Mouse (Mus musculus) forebrain, embryonic 13.5 days (tissue): Measurements from ENCODE around the gene Cacna1b. TPM values are rescaled to one million over a fixed set of nuclear protein-coding genes. Genes with fewer than 3 reads are reported as not detected.

Experiments used
- ATAC-seq: fragments of 200-750 bp; cut with Nextera tagmentation; 2 replicates; pipeline ENCODE4 v1.8.0; 2017
- H3K27ac ChIP-seq: fragments of 300-500 bp; sonication (generic); 2 replicates; pipeline ENCODE4 v1.5.1; 2015; ENCODE audit warnings: inconsistent platforms, mild to moderate bottlenecking, moderate library complexity
- H3K27me3 ChIP-seq: fragments of 300-500 bp; sonication (generic); 2 replicates; pipeline ENCODE4 v1.6.1; 2015; ENCODE audit warnings: mild to moderate bottlenecking, inconsistent platforms
- H3K36me3 ChIP-seq: fragments of 300-500 bp; sonication (generic); 2 replicates; pipeline ENCODE4 v1.6.1; 2015; ENCODE audit warnings: mild to moderate bottlenecking, inconsistent platforms; ENCODE audit not compliant: poor library complexity, severe bottlenecking
- H3K4me1 ChIP-seq: fragments of 300-500 bp; sonication (generic); 2 replicates; pipeline ENCODE4 v1.6.1; 2015; ENCODE audit warnings: inconsistent platforms
- H3K4me2 ChIP-seq: fragments of 300-500 bp; sonication (generic); 2 replicates; pipeline ENCODE4 v1.6.1; 2015; ENCODE audit warnings: inconsistent platforms, mild to moderate bottlenecking, moderate library complexity
- H3K4me3 ChIP-seq: fragments of 300-500 bp; sonication (generic); 2 replicates; pipeline ENCODE4 v1.5.1; 2015; ENCODE audit warnings: mild to moderate bottlenecking, inconsistent platforms
- H3K9ac ChIP-seq: fragments of 300-500 bp; sonication (generic); 2 replicates; pipeline ENCODE4 v1.6.1; 2015; ENCODE audit warnings: mild to moderate bottlenecking, inconsistent platforms
- H3K9me3 ChIP-seq: fragments of 300-500 bp; sonication (generic); replicated peaks from 2 replicates; pipeline ENCODE4 v1.6.1; 2016; ENCODE audit warnings: inconsistent platforms
- WGBS: fragments of 180-500 bp; shearing (Covaris S2); methylation state at CpG from one replicate; pipeline ENCODE4 v1.1.7; 2015; 5-methylcytosine and 5-hydroxymethylcytosine counted together
- polyA plus RNA-seq: library from polyadenylated mRNA; unstranded; fragments of >200 nt; fragmentation: Nextera tagmentation; extraction: Ambion mirVana; gene quantifications from 2 replicates; pipeline ENCODE4 v1.2.1, GENCODE M21; 2015

Cacna1b gene
- polyA plus RNA-seq, 1 experiment from 2014 or later = 5.6 TPM

GRCm38 (mm10) chr2:24717963-24718362 is 45.0 kb downstream of the Cacna1b start:
- H3K4me2 ChIP-seq = no peak overlapping the region
- H3K27me3 ChIP-seq = no peaks in the 10 kb centered on the region
- no peak overlapping the region for H3K9ac ChIP-seq
- ATAC-seq = no peak
- no peaks in the 10 kb centered on the region for H3K4me1 ChIP-seq
- H3K9me3 ChIP-seq = no peaks in the 10 kb centered on the region; the same call in 1 of the 2 replicates
- H3K36me3 ChIP-seq = peaks cover 29% of the 10 kb centered on the region
- H3K27ac ChIP-seq = no peak overlapping the region
- WGBS = 81% methylated on average over 7 of the region's 7 CpGs
- no peak overlapping the region for H3K4me3 ChIP-seq

DNA sequence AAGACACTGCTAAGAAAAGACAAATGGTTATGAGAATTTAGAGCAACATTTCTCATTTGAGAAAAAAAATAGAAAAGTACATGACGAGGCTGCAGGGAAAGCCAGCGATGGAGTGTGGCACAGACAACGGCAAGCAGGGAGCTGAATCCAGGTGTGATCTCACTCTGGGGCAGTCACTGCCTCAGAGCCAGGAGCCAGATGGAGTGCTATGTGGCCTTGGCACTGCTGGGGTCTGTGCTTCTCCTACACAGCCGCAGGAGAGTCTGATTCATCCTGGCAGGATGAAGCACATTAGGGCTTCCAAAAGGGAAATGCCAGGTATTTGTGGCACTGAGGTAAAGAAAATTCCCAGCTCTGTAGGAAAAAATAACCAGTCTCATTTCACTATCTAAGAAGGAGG is 45.5 kb downstream of the Cacna1b start:
- H3K27me3 ChIP-seq = no peaks in the 10 kb centered on the region
- peaks cover 29% of the 10 kb centered on the region for H3K36me3 ChIP-seq
- H3K27ac ChIP-seq = no peak overlapping the region
- no peak overlapping the region for H3K4me3 ChIP-seq
- H3K9me3 ChIP-seq = no peaks in the 10 kb centered on the region; the same call in 1 of the 2 replicates
- no peak overlapping the region for H3K9ac ChIP-seq
- H3K4me1 ChIP-seq = no peaks in the 10 kb centered on the region
- WGBS = 85% methylated on average over 4 of the region's 4 CpGs
- no peak overlapping the region for H3K4me2 ChIP-seq
- no peak for ATAC-seq

GRCm38 (mm10) chr2:24705929-24706328 is 57.0 kb downstream of the Cacna1b start:
- Histone ChIP-seq H3K27ac (no peak overlapping the region), H3K4me3 (no peak overlapping the region), H3K9ac (no peak overlapping the region), H3K36me3 (peaks cover 39% of the 10 kb centered on the region), H3K4me1 (no peaks in the 10 kb centered on the region), H3K9me3 (peaks cover 6% of the 10 kb centered on the region; the same call in 1 of the 2 replicates), H3K27me3 (no peaks in the 10 kb centered on the region), H3K4me2 (no peak overlapping the region)
- no peak for ATAC-seq
- WGBS = 85% methylated on average over 10 of the region's 10 CpGs

DNA sequence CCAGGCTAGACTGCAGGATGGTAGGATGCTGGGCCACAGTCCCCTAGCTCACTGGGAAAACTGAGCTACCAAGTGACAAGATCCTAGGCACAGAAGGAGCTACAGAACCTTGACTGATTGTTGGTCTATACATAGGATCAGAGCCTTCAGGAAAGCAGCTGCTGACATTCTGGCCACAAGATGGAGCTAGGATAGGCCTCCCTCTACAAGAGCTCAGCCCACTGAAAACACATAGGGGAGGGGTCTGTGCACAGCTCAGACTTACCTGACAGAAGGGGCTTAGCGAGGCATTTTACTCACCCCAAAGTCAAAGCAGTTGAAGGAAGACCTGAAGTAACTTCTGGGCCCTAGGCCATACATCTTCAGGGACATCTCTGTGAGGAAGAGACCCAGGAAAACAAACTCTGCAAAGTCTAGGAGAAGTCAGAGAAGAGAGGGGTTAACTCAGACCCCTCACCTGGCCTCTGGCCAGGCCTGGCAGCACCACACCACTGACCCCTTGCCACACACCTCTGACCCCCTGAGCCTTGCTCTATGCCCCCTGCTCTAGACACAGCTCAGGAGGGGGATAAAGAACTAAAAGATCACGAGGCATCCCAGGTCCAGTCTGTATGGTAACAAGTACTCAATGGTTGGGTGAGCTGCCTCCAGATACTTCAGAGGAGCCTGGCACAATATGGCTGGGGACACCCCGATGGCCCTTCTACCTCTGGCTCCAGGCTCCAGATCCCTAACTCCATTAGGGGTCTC is 60.6 kb downstream of the Cacna1b start:
- H3K9ac ChIP-seq = no peak overlapping the region
- ATAC-seq = no peak
- H3K4me3 ChIP-seq = no peak overlapping the region
- WGBS = 77% methylated on average over 3 of the region's 3 CpGs
- no peaks in the 10 kb centered on the region for H3K27me3 ChIP-seq
- no peaks in the 10 kb centered on the region for H3K4me1 ChIP-seq
- no peak overlapping the region for H3K4me2 ChIP-seq
- H3K9me3 ChIP-seq = no peaks in the 10 kb centered on the region
- peaks cover 53% of the 10 kb centered on the region for H3K36me3 ChIP-seq
- no peak overlapping the region for H3K27ac ChIP-seq

DNA sequence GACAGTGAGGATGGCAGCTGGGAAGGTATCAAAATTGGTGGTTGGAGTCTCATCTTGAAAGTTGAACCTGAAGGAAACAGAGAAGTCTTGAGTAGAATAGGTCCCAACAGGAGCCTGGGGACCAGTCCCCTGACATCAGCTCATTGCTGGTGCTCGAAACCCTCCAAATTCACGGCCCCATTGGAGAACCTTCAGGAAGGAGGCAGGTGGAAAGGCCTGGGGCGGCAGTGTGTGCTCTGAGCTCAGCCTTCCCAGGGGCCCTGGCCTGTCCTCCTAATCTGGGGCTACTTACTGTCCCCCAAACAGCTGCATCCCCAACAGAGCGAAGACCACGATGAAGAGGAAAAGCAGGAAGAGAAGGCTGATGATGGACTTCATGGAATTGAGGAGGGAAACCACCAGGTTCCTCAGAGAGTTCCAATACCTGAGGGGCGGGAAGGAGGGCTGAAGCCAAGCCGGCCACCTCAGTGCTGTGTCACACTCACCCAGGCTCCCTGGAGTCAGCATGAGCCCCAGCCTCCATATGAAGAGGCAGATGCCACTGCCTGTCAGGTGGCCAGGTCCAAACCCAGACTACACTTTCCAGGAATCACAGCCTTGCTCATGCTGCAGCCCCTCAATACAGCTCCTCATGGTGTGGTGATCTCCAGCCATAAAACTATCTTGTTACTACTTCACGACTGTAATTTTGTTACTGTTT is 65.5 kb downstream of the Cacna1b start:
- H3K36me3 ChIP-seq = peaks cover 37% of the 10 kb centered on the region
- no peak overlapping the region for H3K4me2 ChIP-seq
- no peaks in the 10 kb centered on the region for H3K9me3 ChIP-seq
- H3K4me1 ChIP-seq = no peaks in the 10 kb centered on the region
- no peak overlapping the region for H3K4me3 ChIP-seq
- WGBS = 93% methylated on average over 8 of the region's 8 CpGs
- no peak for ATAC-seq
- H3K27ac ChIP-seq = no peak overlapping the region
- H3K9ac ChIP-seq = no peak overlapping the region
- H3K27me3 ChIP-seq = no peaks in the 10 kb centered on the region

- no peaks in the 10 kb centered on the region for H3K9me3 ChIP-seq
- no peaks in the 10 kb centered on the region for H3K27me3 ChIP-seq
- WGBS = 94% methylated on average over 2 of the region's 2 CpGs
- H3K4me1 ChIP-seq = no peaks in the 10 kb centered on the region
- ATAC-seq = no peak
- H3K9ac ChIP-seq = no peak overlapping the region
- no peak overlapping the region for H3K4me3 ChIP-seq
- peaks cover 16% of the 10 kb centered on the region for H3K36me3 ChIP-seq
- no peak overlapping the region for H3K27ac ChIP-seq
- H3K4me2 ChIP-seq = no peak overlapping the region
These were observed 70.6 kb downstream of the Cacna1b start for GRCm38 (mm10) chr2:24692371-24692770.

GRCm38 (mm10) chr2:24690356-24690755 is 72.6 kb downstream of the Cacna1b start:
- Histone ChIP-seq H3K36me3 (peaks cover 6% of the 10 kb centered on the region), H3K27me3 (no peaks in the 10 kb centered on the region), H3K4me2 (no peak overlapping the region), H3K4me1 (no peaks in the 10 kb centered on the region), H3K4me3 (no peak overlapping the region), H3K27ac (no peak overlapping the region), H3K9ac (no peak overlapping the region), H3K9me3 (no peaks in the 10 kb centered on the region)
- no peak for ATAC-seq
- 92% methylated on average over 2 of the region's 2 CpGs for WGBS

- Histone ChIP-seq H3K9ac (no peak overlapping the region), H3K4me1 (no peaks in the 10 kb centered on the region), H3K9me3 (no peaks in the 10 kb centered on the region), H3K36me3 (peaks cover 5% of the 10 kb centered on the region), H3K27ac (no peak overlapping the region), H3K27me3 (0 out of 2 replicates have a peak, but pooled peaks cover 3% of the 10 kb centered on the region), H3K4me3 (no peak overlapping the region), H3K4me2 (no peak overlapping the region)
- WGBS = 86% methylated on average over 5 of the region's 5 CpGs
- ATAC-seq = no peak
These were observed 77.6 kb downstream of the Cacna1b start for GRCm38 (mm10) chr2:24685347-24685746.

DNA sequence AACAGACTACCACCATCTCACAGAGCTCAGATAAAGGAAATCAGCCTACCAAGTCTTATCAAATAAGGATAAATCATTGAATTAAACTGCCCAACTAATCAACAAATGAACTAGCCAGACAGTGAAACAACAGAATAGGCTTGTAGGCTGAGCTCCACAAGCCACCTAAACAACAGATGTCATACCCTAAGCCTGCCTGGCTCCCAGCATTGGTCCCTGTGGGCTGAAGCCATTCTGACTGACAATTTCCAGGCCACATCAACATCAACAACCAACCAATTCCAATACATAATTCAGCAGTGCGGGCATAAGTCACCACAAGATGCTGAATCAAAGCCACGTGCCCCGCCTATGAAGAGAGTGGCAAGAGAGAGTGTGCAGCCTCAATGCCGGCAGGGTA is 78.2 kb downstream of the Cacna1b start:
- H3K36me3 ChIP-seq = peaks cover 5% of the 10 kb centered on the region
- no peak overlapping the region for H3K4me2 ChIP-seq
- H3K4me1 ChIP-seq = no peaks in the 10 kb centered on the region
- 0 out of 2 replicates have a peak, but pooled peaks cover 4% of the 10 kb centered on the region for H3K27me3 ChIP-seq
- no peak overlapping the region for H3K9ac ChIP-seq
- H3K27ac ChIP-seq = no peak overlapping the region
- WGBS = 92% methylated on average over 4 of the region's 4 CpGs
- no peak overlapping the region for H3K4me3 ChIP-seq
- ATAC-seq = no peak
- no peaks in the 10 kb centered on the region for H3K9me3 ChIP-seq

GRCm38 (mm10) chr2:24683266-24683665 is 79.7 kb downstream of the Cacna1b start:
- H3K36me3 ChIP-seq = peaks cover 5% of the 10 kb centered on the region; the same call in 1 of the 2 replicates

GRCm38 (mm10) chr2:24680731-24681130 is 82.2 kb downstream of the Cacna1b start:
- H3K27me3 ChIP-seq = 0 out of 2 replicates have a peak, but pooled peaks cover 8% of the 10 kb centered on the region
- no peak overlapping the region for H3K4me2 ChIP-seq
- no peak overlapping the region for H3K4me3 ChIP-seq
- no peaks in the 10 kb centered on the region for H3K9me3 ChIP-seq
- H3K27ac ChIP-seq = no peak overlapping the region
- WGBS = 95% methylated on average over 1 of the region's 1 CpGs
- peaks cover 17% of the 10 kb centered on the region for H3K36me3 ChIP-seq
- no peak overlapping the region for H3K9ac ChIP-seq
- no peak for ATAC-seq
- peaks cover 9% of the 10 kb centered on the region; the same call in 1 of the 2 replicates for H3K4me1 ChIP-seq

More at GRCm38 (mm10) chr2:24683266-24683665, 79.7 kb downstream of the Cacna1b start:
- Histone ChIP-seq H3K27ac (no peak overlapping the region), H3K9ac (no peak overlapping the region), H3K9me3 (no peaks in the 10 kb centered on the region), H3K4me3 (no peak overlapping the region), H3K4me1 (peaks cover 9% of the 10 kb centered on the region; the same call in 1 of the 2 replicates), H3K4me2 (no peak overlapping the region), H3K27me3 (0 out of 2 replicates have a peak, but pooled peaks cover 8% of the 10 kb centered on the region)
- 94% methylated on average over 3 of the region's 3 CpGs for WGBS
- ATAC-seq = no peak

- H3K4me2 ChIP-seq = no peak overlapping the region
- 92% methylated on average over 2 of the region's 2 CpGs for WGBS
- 0 out of 2 replicates have a peak, but pooled peaks cover 8% of the 10 kb centered on the region for H3K27me3 ChIP-seq
These were observed 82.8 kb downstream of the Cacna1b start for GRCm38 (mm10) chr2:24680176-24680575.

More at GRCm38 (mm10) chr2:24680176-24680575, 82.8 kb downstream of the Cacna1b start:
- H3K36me3 ChIP-seq = peaks cover 17% of the 10 kb centered on the region
- H3K9ac ChIP-seq = no peak overlapping the region
- H3K4me1 ChIP-seq = peaks cover 9% of the 10 kb centered on the region; the same call in 1 of the 2 replicates
- H3K9me3 ChIP-seq = no peaks in the 10 kb centered on the region
- ATAC-seq = no peak
- H3K4me3 ChIP-seq = no peak overlapping the region
- no peak overlapping the region for H3K27ac ChIP-seq
